Mouse (Mus musculus) heart, embryonic 16.5 days (tissue): ENCODE measurements around the gene Apoh. TPM values are rescaled to one million over a fixed set of nuclear protein-coding genes. Genes with fewer than 3 reads are reported as not detected.
A peak's percentile ranks its signal among the peaks of the same experiment; 100 is the strongest.

Source experiments
- ATAC-seq: fragments of 200-750 bp; cut with Nextera tagmentation; replicated peaks from 2 replicates; pipeline ENCODE4 v1.8.0; 2017; ENCODE audit warnings: moderate number of reproducible peaks; ENCODE audit not compliant: insufficient read depth, low FRiP score; ENCODE audit errors: extremely low read depth
- H3K27ac ChIP-seq: fragments of 300-500 bp; sonication (generic); 2 replicates; pipeline ENCODE4 v1.5.1; 2014; ENCODE audit warnings: mild to moderate bottlenecking, low read length, control low read depth, moderate library complexity
- H3K27me3 ChIP-seq: fragments of 300-500 bp; sonication (generic); 2 replicates; pipeline ENCODE4 v1.6.1; 2014; ENCODE audit warnings: low read length, mixed read lengths; ENCODE audit not compliant: control insufficient read depth, insufficient read depth
- H3K36me3 ChIP-seq: fragments of 300-500 bp; sonication (generic); 2 replicates; pipeline ENCODE4 v1.6.1; 2014; ENCODE audit not compliant: control insufficient read depth, insufficient read depth
- H3K4me1 ChIP-seq: fragments of 300-500 bp; sonication (generic); 2 replicates; pipeline ENCODE4 v1.6.1; 2014; ENCODE audit warnings: low read length, mixed read lengths; ENCODE audit not compliant: control insufficient read depth, insufficient read depth
- H3K4me2 ChIP-seq: fragments of 300-500 bp; sonication (generic); 2 replicates; pipeline ENCODE4 v1.6.1; 2014; ENCODE audit warnings: low read depth, mild to moderate bottlenecking, control low read depth, low read length
- H3K4me3 ChIP-seq: fragments of 300-500 bp; sonication (generic); 2 replicates; pipeline ENCODE4 v1.5.1; 2014; ENCODE audit warnings: mild to moderate bottlenecking, control low read depth, low read length
- H3K9ac ChIP-seq: fragments of 300-500 bp; sonication (generic); 2 replicates; pipeline ENCODE4 v1.6.1; 2014; ENCODE audit warnings: low read length, control low read depth
- H3K9me3 ChIP-seq: fragments of 300-500 bp; sonication (generic); replicated peaks from 2 replicates; pipeline ENCODE4 v1.6.1; 2016; ENCODE audit warnings: low read length; ENCODE audit not compliant: control insufficient read depth
- WGBS: fragments of 180-500 bp; shearing (Covaris S2); extraction: QIAGEN DNeasy Blood & Tissue Kit; methylation state at CpG from one replicate; pipeline ENCODE4 v1.1.7; 2014; 5-methylcytosine and 5-hydroxymethylcytosine counted together
- polyA plus RNA-seq: library from polyadenylated mRNA; unstranded; fragments of >200 nt; fragmentation: Nextera tagmentation; extraction: Ambion mirVana; gene quantifications from 2 replicates; pipeline ENCODE4 v1.2.1, GENCODE M21; 2015

Apoh gene
- polyA plus RNA-seq, 1 experiment from 2014 or later, result 0.66 TPM

GRCm38 (mm10) chr11:108319162-108319561, 24.0 kb upstream of the Apoh start:
- H3K4me3 ChIP-seq, result no peak overlapping the region
- H3K4me2 ChIP-seq, result no peak overlapping the region
- no peak overlapping the region for H3K9ac ChIP-seq
- no peaks in the 10 kb centered on the region for H3K9me3 ChIP-seq
- WGBS, result 70% methylated on average over 11 of the region's 11 CpGs
- H3K27ac ChIP-seq, result no peak overlapping the region
- ATAC-seq, result no peak
- H3K27me3 ChIP-seq, result no peaks in the 10 kb centered on the region
- peaks cover 17% of the 10 kb centered on the region for H3K4me1 ChIP-seq
- H3K36me3 ChIP-seq, result no peaks in the 10 kb centered on the region

DNA sequence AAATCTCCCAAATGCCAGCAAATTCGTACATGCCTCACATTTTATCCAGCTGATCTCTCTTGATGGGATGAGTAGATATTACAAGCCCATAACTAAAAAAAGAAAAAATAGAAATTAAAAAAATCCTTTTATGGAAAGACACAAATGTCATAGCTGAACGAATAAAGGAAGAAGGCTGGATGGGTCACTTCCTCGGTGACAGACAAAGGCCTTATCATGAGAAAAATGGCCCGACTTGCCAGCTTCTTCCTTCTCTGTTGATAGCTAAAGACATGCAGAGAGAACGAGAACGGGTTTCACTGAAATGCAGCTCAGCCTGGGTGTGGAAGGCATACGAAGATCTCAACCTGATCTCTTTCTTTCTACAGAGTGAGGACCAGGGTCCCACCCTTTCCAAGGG, 22.6 kb upstream of the Apoh start:
- no peak overlapping the region for H3K27ac ChIP-seq
- no peaks in the 10 kb centered on the region for H3K36me3 ChIP-seq
- no peak overlapping the region for H3K4me3 ChIP-seq
- no peaks in the 10 kb centered on the region for H3K9me3 ChIP-seq
- ATAC-seq, result no peak
- H3K4me1 ChIP-seq, result peaks cover 12% of the 10 kb centered on the region
- no peaks in the 10 kb centered on the region for H3K27me3 ChIP-seq
- H3K9ac ChIP-seq, result no peak overlapping the region
- H3K4me2 ChIP-seq, result no peak overlapping the region
- 69% methylated on average over 7 of the region's 7 CpGs for WGBS

- Histone ChIP-seq H3K4me3 (no peak overlapping the region), H3K4me1 (peaks cover 11% of the 10 kb centered on the region), H3K27ac (no peak overlapping the region), H3K36me3 (no peaks in the 10 kb centered on the region), H3K9me3 (no peaks in the 10 kb centered on the region), H3K9ac (no peak overlapping the region), H3K4me2 (no peak overlapping the region), H3K27me3 (no peaks in the 10 kb centered on the region)
- no peak for ATAC-seq
- 86% methylated on average over 2 of the region's 2 CpGs for WGBS
These were observed 21.0 kb upstream of the Apoh start for GRCm38 (mm10) chr11:108322156-108322555.

DNA sequence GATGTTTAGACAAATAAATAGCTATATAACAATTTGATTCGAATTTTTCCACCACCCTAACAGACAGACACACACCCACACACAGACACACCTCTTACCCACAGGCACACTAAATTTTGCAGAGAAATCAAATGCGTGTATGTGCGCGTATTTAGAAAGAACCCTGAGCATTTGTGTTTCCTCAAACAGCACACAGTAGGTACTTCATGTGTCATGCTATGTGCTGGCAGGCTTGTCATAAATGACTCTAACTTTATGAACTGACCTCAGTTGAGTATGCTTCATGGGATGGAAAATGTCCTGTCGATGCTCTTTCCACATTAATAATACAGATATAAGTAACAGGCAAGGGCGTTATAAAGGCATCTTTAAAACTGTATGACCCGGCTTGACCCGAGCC, 17.2 kb upstream of the Apoh start:
- H3K9me3 ChIP-seq, result no peaks in the 10 kb centered on the region
- H3K27me3 ChIP-seq, result no peaks in the 10 kb centered on the region
- no peak overlapping the region for H3K27ac ChIP-seq
- H3K4me1 ChIP-seq, result peaks cover 10% of the 10 kb centered on the region
- no peaks in the 10 kb centered on the region for H3K36me3 ChIP-seq
- WGBS, result 88% methylated on average over 8 of the region's 8 CpGs
- no peak overlapping the region for H3K4me3 ChIP-seq
- no peak overlapping the region for H3K4me2 ChIP-seq
- ATAC-seq, result no peak
- H3K9ac ChIP-seq, result no peak overlapping the region

DNA sequence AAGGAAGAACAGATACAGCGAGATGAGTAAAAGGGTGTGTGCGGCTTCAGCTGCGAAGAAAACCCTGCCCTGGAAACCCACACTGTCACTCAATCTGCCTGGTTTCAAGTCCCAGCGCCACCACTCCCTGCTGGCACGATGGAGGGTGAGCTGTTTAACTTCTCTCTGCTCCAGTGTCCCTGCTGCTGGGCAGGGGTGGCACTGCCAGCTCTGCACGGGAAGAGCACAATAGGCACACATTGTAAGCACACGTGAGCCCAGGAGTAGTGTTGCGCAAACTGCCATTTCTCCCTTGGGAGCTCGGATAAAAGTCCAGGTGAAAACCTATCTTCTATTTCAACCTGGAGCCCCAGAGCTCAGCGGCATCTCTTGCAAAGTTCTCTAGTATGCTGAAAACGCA, 12.3 kb upstream of the Apoh start:
- H3K4me2 ChIP-seq, result no peak overlapping the region
- H3K27me3 ChIP-seq, result no peaks in the 10 kb centered on the region
- no peaks in the 10 kb centered on the region; the same call in 1 of the 2 replicates for H3K36me3 ChIP-seq
- H3K9ac ChIP-seq, result no peak overlapping the region
- no peak for ATAC-seq
- no peak overlapping the region for H3K4me3 ChIP-seq
- no peaks in the 10 kb centered on the region for H3K9me3 ChIP-seq
- H3K27ac ChIP-seq, result no peak overlapping the region
- peaks cover 28% of the 10 kb centered on the region for H3K4me1 ChIP-seq
- WGBS, result 84% methylated on average over 11 of the region's 11 CpGs

DNA sequence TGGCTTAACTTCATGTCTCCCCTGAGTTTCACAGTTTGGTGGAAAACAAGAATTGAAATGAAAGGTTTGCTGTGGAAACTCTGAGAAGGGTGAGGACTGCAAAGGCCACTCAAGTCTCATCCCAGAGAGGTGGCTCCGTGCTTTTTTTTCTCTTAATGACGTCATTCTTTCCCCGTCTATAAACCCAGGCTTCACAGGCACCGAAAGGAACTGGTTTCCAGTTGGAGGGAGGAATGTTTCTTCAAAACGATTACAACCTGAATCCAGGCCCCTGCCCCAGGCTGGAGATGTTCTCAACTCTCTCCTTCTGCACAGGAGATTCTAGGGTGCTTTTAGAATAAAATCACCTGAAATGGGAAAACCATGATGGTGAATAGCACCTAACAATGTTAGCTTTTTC, 10.1 kb upstream of the Apoh start:
- WGBS, result 48% methylated on average over 5 of the region's 5 CpGs
- H3K9me3 ChIP-seq, result no peaks in the 10 kb centered on the region
- no peak overlapping the region for H3K4me2 ChIP-seq
- H3K27me3 ChIP-seq, result no peaks in the 10 kb centered on the region
- no peak overlapping the region for H3K4me3 ChIP-seq
- H3K4me1 ChIP-seq, result peaks cover 38% of the 10 kb centered on the region
- no peak for ATAC-seq
- no peak overlapping the region for H3K9ac ChIP-seq
- no peaks in the 10 kb centered on the region; the same call in 1 of the 2 replicates for H3K36me3 ChIP-seq
- H3K27ac ChIP-seq, result no peak overlapping the region

DNA sequence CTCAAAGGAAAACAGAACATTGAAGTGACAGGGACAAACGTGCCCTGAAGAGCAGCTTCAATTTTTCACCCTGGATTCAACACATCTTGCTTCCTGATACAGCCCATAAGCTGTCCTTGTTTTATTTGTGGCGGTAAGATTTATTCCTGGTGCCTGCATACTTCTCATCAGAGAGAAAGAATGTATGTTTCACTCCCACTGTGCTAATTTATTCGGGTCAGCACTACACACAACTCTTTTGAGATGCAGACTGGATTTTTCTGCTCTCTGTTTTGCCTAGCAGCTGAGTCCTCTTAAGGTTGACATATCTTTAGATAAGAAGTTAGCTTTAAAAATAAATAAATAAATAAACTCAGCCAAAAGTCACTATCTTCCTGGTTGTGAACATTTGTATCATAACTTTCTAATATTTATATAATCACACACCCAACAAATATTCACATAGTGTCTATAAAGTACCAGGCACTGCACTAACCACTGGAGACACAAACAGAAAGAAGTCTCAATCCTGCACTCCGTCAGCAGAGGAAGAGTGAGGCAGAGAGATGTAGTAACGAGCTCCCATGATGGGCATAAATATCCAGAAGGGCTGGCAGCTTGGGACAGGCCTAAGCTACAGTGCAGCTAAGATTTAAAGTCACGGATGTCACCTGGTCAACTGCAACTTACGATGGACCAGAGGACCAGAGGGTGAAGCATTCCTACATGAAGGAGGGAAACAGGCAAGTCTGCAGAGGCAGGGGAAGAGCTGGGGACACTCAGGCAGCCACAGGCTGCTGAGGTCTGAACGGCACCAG, 9.4 kb upstream of the Apoh start:
- Histone ChIP-seq H3K4me3 (no peak overlapping the region), H3K27ac (0 out of 2 replicates have a peak overlapping the region, but pooled peaks have one; percentile 18), H3K36me3 (no peaks in the 10 kb centered on the region; the same call in 1 of the 2 replicates), H3K9ac (no peak overlapping the region), H3K4me1 (peaks cover 35% of the 10 kb centered on the region), H3K9me3 (no peaks in the 10 kb centered on the region), H3K27me3 (no peaks in the 10 kb centered on the region), H3K4me2 (no peak overlapping the region)
- no peak for ATAC-seq
- 51% methylated on average over 8 of the region's 8 CpGs for WGBS

DNA sequence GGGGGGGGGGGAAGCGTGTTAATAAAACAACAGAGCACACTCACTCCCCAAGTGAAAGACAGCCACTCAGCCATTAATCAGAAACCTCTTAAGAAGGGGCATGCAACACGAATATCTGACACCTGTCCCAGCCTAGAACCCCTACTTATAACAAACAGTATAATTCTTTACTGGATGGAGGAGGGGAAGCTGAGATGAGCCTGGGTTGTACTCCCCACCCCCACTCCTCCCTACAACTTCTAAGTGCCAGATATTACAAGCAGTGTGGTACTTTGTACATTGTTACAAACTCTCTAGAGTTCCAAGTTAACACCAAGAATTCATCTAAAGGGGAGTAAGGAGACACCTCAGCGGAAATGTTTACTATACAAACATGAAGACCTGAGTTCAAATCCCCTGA, 8.5 kb upstream of the Apoh start:
- Histone ChIP-seq H3K36me3 (no peaks in the 10 kb centered on the region; the same call in 1 of the 2 replicates), H3K9ac (no peak overlapping the region), H3K4me1 (peaks cover 29% of the 10 kb centered on the region), H3K27me3 (no peaks in the 10 kb centered on the region), H3K4me3 (no peak overlapping the region), H3K9me3 (no peaks in the 10 kb centered on the region), H3K27ac (no peak overlapping the region), H3K4me2 (no peak overlapping the region)
- no peak for ATAC-seq
- WGBS, result 44% methylated on average over 3 of the region's 3 CpGs

DNA sequence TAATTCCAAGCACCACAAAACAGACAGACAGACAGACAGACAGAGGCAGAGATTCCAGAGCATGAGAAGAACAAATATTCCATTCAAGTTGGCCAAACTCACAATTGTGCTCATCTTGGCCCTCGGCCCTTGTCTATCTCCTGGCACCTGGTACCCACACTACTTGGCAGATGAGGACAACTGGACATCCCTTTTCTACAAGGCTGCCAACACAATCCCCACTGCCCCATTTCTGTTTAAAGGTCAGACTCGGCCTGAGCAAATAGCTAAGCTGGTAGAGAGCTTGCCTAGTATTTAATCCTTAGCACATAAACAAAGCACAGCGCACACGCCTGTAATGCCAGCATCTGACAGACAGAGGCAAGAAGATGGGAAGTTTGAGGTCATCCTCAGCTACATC, 7.6 kb upstream of the Apoh start:
- no peak overlapping the region for H3K9ac ChIP-seq
- no peaks in the 10 kb centered on the region; the same call in 1 of the 2 replicates for H3K36me3 ChIP-seq
- no peaks in the 10 kb centered on the region for H3K27me3 ChIP-seq
- H3K9me3 ChIP-seq, result no peaks in the 10 kb centered on the region
- 93% methylated on average over 4 of the region's 4 CpGs for WGBS
- no peak overlapping the region for H3K4me2 ChIP-seq
- ATAC-seq, result no peak
- no peak overlapping the region for H3K4me3 ChIP-seq
- H3K27ac ChIP-seq, result no peak overlapping the region
- H3K4me1 ChIP-seq, result peaks cover 29% of the 10 kb centered on the region
